Mouse (Mus musculus) lung, embryonic 15.5 days (tissue): ENCODE measurements at regions not wholly inside any gene's neighbourhood (a gene's known extent, or its start where the extent isn't known, plus 50 kb on each side); places are given as distances from the start of the nearest gene placed in this dataset.

Experiments
- ATAC-seq: fragments of 200-750 bp; cut with Nextera tagmentation; 2 replicates; pipeline ENCODE4 v1.8.0; 2017; ENCODE audit warnings: moderate number of reproducible peaks, borderline replicate concordance; ENCODE audit not compliant: low FRiP score, low TSS enrichment; ENCODE audit errors: extremely low read depth
- H3K27ac ChIP-seq: fragments of 300-500 bp; sonication (generic); 2 replicates; pipeline ENCODE4 v1.5.1; 2015; ENCODE audit warnings: moderate library complexity, mild to moderate bottlenecking, inconsistent platforms
- H3K27me3 ChIP-seq: fragments of 300-500 bp; sonication (generic); 2 replicates; pipeline ENCODE4 v1.6.1; 2015; ENCODE audit warnings: inconsistent platforms
- H3K36me3 ChIP-seq: fragments of 300-500 bp; sonication (generic); 2 replicates; pipeline ENCODE4 v1.6.1; 2015; ENCODE audit warnings: inconsistent platforms
- H3K4me1 ChIP-seq: fragments of 300-500 bp; sonication (generic); 2 replicates; pipeline ENCODE4 v1.6.1; 2015; ENCODE audit warnings: inconsistent platforms
- H3K4me2 ChIP-seq: fragments of 300-500 bp; sonication (generic); 2 replicates; pipeline ENCODE4 v1.6.1; 2015; ENCODE audit warnings: inconsistent platforms, mild to moderate bottlenecking, moderate library complexity
- H3K4me3 ChIP-seq: fragments of 300-500 bp; sonication (generic); 2 replicates; pipeline ENCODE4 v1.5.1; 2015; ENCODE audit warnings: mild to moderate bottlenecking, inconsistent platforms
- H3K9ac ChIP-seq: fragments of 300-500 bp; sonication (generic); 2 replicates; pipeline ENCODE4 v1.6.1; 2015; ENCODE audit warnings: inconsistent platforms
- H3K9me3 ChIP-seq: fragments of 300-500 bp; sonication (generic); 2 replicates; pipeline ENCODE4 v1.6.1; 2016; ENCODE audit warnings: inconsistent platforms
- WGBS: fragments of 180-500 bp; shearing (Covaris S2); methylation state at CpG from one replicate; pipeline ENCODE4 v1.1.7; 2015; 5-methylcytosine and 5-hydroxymethylcytosine counted together

GRCm38 (mm10) chr14:76278751-76279450, 135.9 kb upstream of the Tsc22d1 start:
- 77% methylated on average over 17 of the region's 17 CpGs for WGBS
- Histone ChIP-seq H3K27ac (no peak overlapping the region), H3K36me3 (no peaks in the 10 kb centered on the region), H3K27me3 (no peaks in the 10 kb centered on the region), H3K4me2 (no peak overlapping the region), H3K9me3 (no peaks in the 10 kb centered on the region), H3K4me3 (no peak overlapping the region), H3K9ac (no peak overlapping the region), H3K4me1 (0 out of 2 replicates have a peak, but pooled peaks cover 6% of the 10 kb centered on the region)
- ATAC-seq, result no peak

GRCm38 (mm10) chr14:76279561-76279960, 135.2 kb upstream of the Tsc22d1 start:
- Histone ChIP-seq H3K4me2 (no peak overlapping the region), H3K27me3 (no peaks in the 10 kb centered on the region)
- 72% methylated on average over 19 of the region's 19 CpGs for WGBS

GRCm38 (mm10) chr14:76281867-76282266, 132.9 kb upstream of the Tsc22d1 start:
- H3K27ac ChIP-seq, result no peak overlapping the region
- ATAC-seq, result peak; percentile 42; the same call in 1 of the 2 replicates
- no peaks in the 10 kb centered on the region for H3K9me3 ChIP-seq
- WGBS, result 16% methylated on average over 5 of the region's 5 CpGs
- H3K36me3 ChIP-seq, result no peaks in the 10 kb centered on the region
- no peak overlapping the region for H3K9ac ChIP-seq
- no peak overlapping the region for H3K4me3 ChIP-seq
- 0 out of 2 replicates have a peak, but pooled peaks cover 6% of the 10 kb centered on the region for H3K4me1 ChIP-seq
- H3K4me2 ChIP-seq, result no peak overlapping the region
- H3K27me3 ChIP-seq, result no peaks in the 10 kb centered on the region

More at GRCm38 (mm10) chr14:76279561-76279960, 135.2 kb upstream of the Tsc22d1 start:
- no peak overlapping the region for H3K9ac ChIP-seq
- no peak overlapping the region for H3K27ac ChIP-seq
- 0 out of 2 replicates have a peak, but pooled peaks cover 6% of the 10 kb centered on the region for H3K4me1 ChIP-seq
- no peak overlapping the region for H3K4me3 ChIP-seq
- ATAC-seq, result no peak
- no peaks in the 10 kb centered on the region for H3K36me3 ChIP-seq
- no peaks in the 10 kb centered on the region for H3K9me3 ChIP-seq

GRCm38 (mm10) chr14:76287768-76288167, 127.0 kb upstream of the Tsc22d1 start:
- H3K36me3 ChIP-seq, result no peaks in the 10 kb centered on the region
- no peaks in the 10 kb centered on the region for H3K4me1 ChIP-seq
- no peak for ATAC-seq
- no peak overlapping the region for H3K4me3 ChIP-seq
- no peak overlapping the region for H3K9ac ChIP-seq
- no peaks in the 10 kb centered on the region for H3K27me3 ChIP-seq
- WGBS, result 86% methylated on average over 8 of the region's 8 CpGs
- no peak overlapping the region for H3K27ac ChIP-seq
- H3K4me2 ChIP-seq, result no peak overlapping the region
- H3K9me3 ChIP-seq, result no peaks in the 10 kb centered on the region

GRCm38 (mm10) chr14:76290401-76291018, 124.3 kb upstream of the Tsc22d1 start:
- ATAC-seq, result no peak
- H3K4me3 ChIP-seq, result no peak overlapping the region
- whole genome bisulfite sequencing, result 74% methylated on average over 9 of the region's 9 CpGs

GRCm38 (mm10) chr14:76292211-76292610, 122.5 kb upstream of the Tsc22d1 start:
- Histone ChIP-seq H3K4me2 (no peak overlapping the region), H3K4me3 (no peak overlapping the region), H3K4me1 (0 out of 2 replicates have a peak, but pooled peaks cover 2% of the 10 kb centered on the region), H3K9ac (no peak overlapping the region), H3K27ac (no peak overlapping the region), H3K27me3 (no peaks in the 10 kb centered on the region), H3K9me3 (no peaks in the 10 kb centered on the region), H3K36me3 (no peaks in the 10 kb centered on the region)
- ATAC-seq, result no peak
- 17% methylated on average over 4 of the region's 4 CpGs for WGBS

More at GRCm38 (mm10) chr14:76290401-76291018, 124.3 kb upstream of the Tsc22d1 start:
- Histone ChIP-seq H3K4me1 (0 out of 2 replicates have a peak, but pooled peaks cover 2% of the 10 kb centered on the region), H3K27me3 (no peaks in the 10 kb centered on the region), H3K9ac (no peak overlapping the region), H3K36me3 (no peaks in the 10 kb centered on the region), H3K9me3 (no peaks in the 10 kb centered on the region), H3K27ac (no peak overlapping the region), H3K4me2 (no peak overlapping the region)

- Histone ChIP-seq H3K9ac (no peak overlapping the region), H3K4me2 (peak overlapping the region; percentile 12), H3K4me3 (no peak overlapping the region), H3K27me3 (no peaks in the 10 kb centered on the region), H3K27ac (no peak overlapping the region), H3K9me3 (no peaks in the 10 kb centered on the region), H3K4me1 (0 out of 2 replicates have a peak, but pooled peaks cover 2% of the 10 kb centered on the region), H3K36me3 (no peaks in the 10 kb centered on the region)
- WGBS, result 52% methylated on average over 18 of the region's 18 CpGs
- 0 out of 2 replicates have a peak, but pooled peaks have one; percentile 65 for ATAC-seq
These were observed 119.2 kb upstream of the Tsc22d1 start for GRCm38 (mm10) chr14:76295411-76296169.

GRCm38 (mm10) chr14:76297864-76298263, 116.9 kb upstream of the Tsc22d1 start:
- no peaks in the 10 kb centered on the region for H3K9me3 ChIP-seq
- WGBS, result 85% methylated on average over 5 of the region's 5 CpGs
- H3K4me3 ChIP-seq, result no peak overlapping the region
- H3K27me3 ChIP-seq, result no peaks in the 10 kb centered on the region
- no peak overlapping the region for H3K4me2 ChIP-seq
- no peak overlapping the region for H3K27ac ChIP-seq
- H3K36me3 ChIP-seq, result no peaks in the 10 kb centered on the region
- 0 out of 2 replicates have a peak, but pooled peaks cover 6% of the 10 kb centered on the region for H3K4me1 ChIP-seq
- no peak overlapping the region for H3K9ac ChIP-seq
- ATAC-seq, result no peak

GRCm38 (mm10) chr14:76302322-76302991, 112.3 kb upstream of the Tsc22d1 start:
- ATAC-seq, result no peak
- Histone ChIP-seq H3K4me2 (no peak overlapping the region), H3K27ac (no peak overlapping the region), H3K36me3 (no peaks in the 10 kb centered on the region), H3K9ac (no peak overlapping the region), H3K4me1 (0 out of 2 replicates have a peak, but pooled peaks cover 4% of the 10 kb centered on the region), H3K4me3 (no peak overlapping the region), H3K27me3 (no peaks in the 10 kb centered on the region), H3K9me3 (no peaks in the 10 kb centered on the region)
- 42% methylated on average over 11 of the region's 11 CpGs for WGBS

GRCm38 (mm10) chr14:76307603-76308002, 107.2 kb upstream of the Tsc22d1 start:
- no peak overlapping the region for H3K27ac ChIP-seq
- 50% methylated on average over 2 of the region's 2 CpGs for WGBS
- no peak for ATAC-seq
- no peaks in the 10 kb centered on the region for H3K36me3 ChIP-seq
- peaks cover 23% of the 10 kb centered on the region for H3K4me1 ChIP-seq
- H3K4me2 ChIP-seq, result no peak overlapping the region
- no peak overlapping the region for H3K4me3 ChIP-seq
- 0 out of 2 replicates have a peak overlapping the region, but pooled peaks have one; percentile 16 for H3K9ac ChIP-seq
- no peaks in the 10 kb centered on the region for H3K27me3 ChIP-seq
- H3K9me3 ChIP-seq, result no peaks in the 10 kb centered on the region

GRCm38 (mm10) chr14:76308188-76308812, 106.5 kb upstream of the Tsc22d1 start:
- no peak for ATAC-seq
- H3K4me2 ChIP-seq, result peak overlapping the region; percentile 41
- H3K27me3 ChIP-seq, result no peaks in the 10 kb centered on the region
- H3K27ac ChIP-seq, result no peak overlapping the region
- peaks cover 23% of the 10 kb centered on the region for H3K4me1 ChIP-seq
- 28% methylated on average over 12 of the region's 12 CpGs for WGBS
- no peak overlapping the region for H3K4me3 ChIP-seq
- peak overlapping the region; percentile 16; the same call in 1 of the 2 replicates for H3K9ac ChIP-seq
- H3K36me3 ChIP-seq, result no peaks in the 10 kb centered on the region
- H3K9me3 ChIP-seq, result no peaks in the 10 kb centered on the region
